Comparison of ENCODE assay signal across 8 mouse cellular contexts in the genomic region with DNA sequence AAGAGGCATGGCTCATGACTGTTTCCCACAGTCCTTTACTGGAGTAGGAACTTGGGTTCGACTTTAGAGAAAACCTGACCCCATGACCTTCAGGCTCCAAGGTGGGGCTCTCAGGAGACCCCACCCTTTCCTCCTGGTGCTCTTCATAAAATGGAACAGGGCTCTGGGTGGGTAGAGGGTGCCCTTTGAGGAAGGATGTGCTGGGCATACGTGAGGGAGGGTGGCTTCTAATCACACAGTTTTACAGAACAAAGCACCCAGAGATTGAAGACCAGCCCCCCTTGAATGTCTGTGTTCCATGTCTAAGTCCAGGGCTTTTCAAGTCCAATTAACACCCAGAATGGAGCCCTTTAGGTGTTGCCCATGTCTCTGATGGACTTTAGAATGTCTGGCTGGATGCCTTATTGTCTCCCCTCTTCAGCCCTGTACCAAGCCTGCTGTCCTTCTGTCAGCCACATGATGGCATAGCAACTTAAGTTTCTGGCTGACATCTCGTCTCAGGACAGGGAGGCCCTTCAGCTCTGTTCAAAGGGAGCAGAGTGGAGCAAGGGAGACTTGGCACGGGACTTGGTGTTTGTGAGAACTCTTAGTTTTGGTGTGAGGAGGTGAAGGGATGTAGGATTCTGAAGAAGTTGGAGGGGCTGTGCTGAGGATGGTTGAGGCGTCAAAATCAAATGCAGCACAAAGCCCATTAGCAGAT.
DNase-seq lines count a peak whose midpoint lies in the region; TF ChIP-seq lines count a peak whose summit lies in the region.

No protein-coding gene starts in this region.

- TF ChIP-seq CTCF in lung, adult 2 months (IDR thresholded peaks at IDR 0.05; ENCODE audit: insufficient read depth, low read length), result peak; percentile 43; the same call in 1 of the 2 replicates

- H3K4me3 ChIP-seq in lung, adult 2 months (replicated peaks; ENCODE audit: extremely low read depth, low read depth, low read length), result no peak overlapping the region

- H3K4me1 ChIP-seq in lung, adult 2 months (ENCODE audit: control insufficient read depth, insufficient read depth, low read length), result peaks cover 2% of the 10 kb centered on the region; the same call in 1 of the 2 replicates

- TF ChIP-seq POLR2A in lung, adult 2 months (IDR thresholded peaks at IDR 0.05; ENCODE audit: borderline replicate concordance, extremely low read depth, low read depth, low read length), result no peak

- DNase-seq in 3T3-L1 (ENCODE audit: low read depth, low spot score), result peak; percentile 52
- DNase-seq in ZHBTc4 (ENCODE audit: low read depth, low spot score), result peak; percentile 58
- DNase-seq in embryo, embryonic 11.5 days (ENCODE audit: low read depth, low spot score), result peak; percentile 40
- peak; percentile 58 for DNase-seq in heart, adult 8-10 months (ENCODE audit: low spot score)
- peak; percentile 78 for DNase-seq in kidney, postnatal 10 days
- no peak for DNase-seq in lung, adult 2 months
- peak; percentile 77 for DNase-seq in retina, embryonic 14.5 days (ENCODE audit: low spot score)
- DNase-seq in spleen, postnatal 14 days (ENCODE audit: low spot score in 2 of 2), result no peak

- WGBS in lung, adult 2 months, result 42% methylated on average over 5 of the region's 5 CpGs

Comparison
In these comparisons a context has a peak if more than half of its experiments do, and no peak if none do; other contexts are left out.
1. DNase-seq: peak in 3T3-L1 (single experiment), ZHBTc4 (single experiment), embryo, embryonic 11.5 days (single experiment), heart, adult 8-10 months (single experiment), kidney, postnatal 10 days (single experiment) and retina, embryonic 14.5 days (single experiment); none in lung, adult 2 months (single experiment) and spleen, postnatal 14 days (0 of 2).